Mouse (Mus musculus) heart, postnatal 0 days (tissue): ENCODE results near the gene Gm8332. TPM values are rescaled to one million over a fixed set of nuclear protein-coding genes. Genes with fewer than 3 reads are reported as not detected.
"Not testable (repeated sequence)": the region's sequence is repeated elsewhere in the genome, so short reads cannot be mapped to it uniquely, and the experiment has no call there.

Experiments
- ATAC-seq: fragments of 200-750 bp; cut with Nextera tagmentation; 2 replicates; pipeline ENCODE4 v1.8.0; 2017; ENCODE audit warnings: low read depth, moderate number of reproducible peaks, moderate library complexity; ENCODE audit not compliant: insufficient read depth
- DNase-seq: peaks from one replicate; pipeline ENCODE4 v3.0.0-alpha.2; 2016; ENCODE audit warnings: low spot score
- H3K27ac ChIP-seq: fragments of 300-500 bp; sonication (generic); 2 replicates; pipeline ENCODE4 v1.5.1; 2014; ENCODE audit warnings: low read depth, mild to moderate bottlenecking
- H3K27me3 ChIP-seq: fragments of 300-500 bp; sonication (generic); 2 replicates; pipeline ENCODE4 v1.6.1; 2014; ENCODE audit warnings: low read length, mixed read lengths; ENCODE audit not compliant: control insufficient read depth, insufficient read depth
- H3K36me3 ChIP-seq: fragments of 300-500 bp; sonication (generic); replicated peaks from 2 replicates; pipeline ENCODE4 v1.6.1; 2014; ENCODE audit warnings: low read length, mixed read lengths; ENCODE audit not compliant: control insufficient read depth, insufficient read depth
- H3K4me1 ChIP-seq: fragments of 300-500 bp; sonication (generic); 2 replicates; pipeline ENCODE4 v1.6.1; 2014; ENCODE audit warnings: antibody characterized with exemption; ENCODE audit not compliant: control insufficient read depth, insufficient read depth
- H3K4me2 ChIP-seq: fragments of 300-500 bp; sonication (generic); 2 replicates; pipeline ENCODE4 v1.6.1; 2014; ENCODE audit warnings: low read depth, mild to moderate bottlenecking, low read length, moderate library complexity
- H3K4me3 ChIP-seq: fragments of 300-500 bp; sonication (generic); 2 replicates; pipeline ENCODE4 v1.5.1; 2014; ENCODE audit warnings: low read depth, low read length
- H3K9ac ChIP-seq: fragments of 300-500 bp; sonication (generic); replicated peaks from 2 replicates; pipeline ENCODE4 v1.6.1; 2014; ENCODE audit warnings: low read depth, low read length, mixed read lengths
- H3K9me3 ChIP-seq: fragments of 300-500 bp; sonication (generic); replicated peaks from 2 replicates; pipeline ENCODE4 v1.6.1; 2016; ENCODE audit warnings: low read length; ENCODE audit not compliant: control insufficient read depth
- CTCF ChIP-seq: IDR thresholded peaks from 2 replicates; pipeline ENCODE4 v1.5.1; 2016; ENCODE audit warnings: antibody characterized with exemption, control low read depth, low read depth
- EP300 ChIP-seq: IDR thresholded peaks from 2 replicates; pipeline ENCODE4 v1.6.1; 2016; ENCODE audit warnings: antibody characterized with exemption, low read depth
- WGBS: fragments of 180-500 bp; shearing (Covaris S2); extraction: QIAGEN DNeasy Blood & Tissue Kit; methylation state at CpG from one replicate; pipeline ENCODE4 v1.1.7; 2014; 5-methylcytosine and 5-hydroxymethylcytosine counted together
- polyA plus RNA-seq: library from polyadenylated mRNA; unstranded; fragments of >200 nt; fragmentation: Nextera tagmentation; extraction: Ambion mirVana; gene quantifications from 2 replicates; pipeline ENCODE4 v1.2.1, GENCODE M21; 2015
- total RNA-seq: library from RNA; depleted of rRNA; stranded (reverse); fragments of >200 nt; gene quantifications from 2 replicates; pipeline ENCODE4 v1.2.3, GENCODE M21; 2014; ENCODE audit warnings: low replicate concordance; rRNA removed

The Gm8332 gene
- total and polyA plus RNA-seq, 2 experiments from 2014 or later, result not detected

GRCm38 (mm10) chr12:88219445-88219844 is 30.5 kb downstream of the Gm8332 start:
- no peak overlapping the region for H3K27ac ChIP-seq
- no peaks in the 10 kb centered on the region for H3K4me1 ChIP-seq
- ATAC-seq, result no peak
- H3K9me3 ChIP-seq, result peaks cover 5% of the 10 kb centered on the region; the same call in 1 of the 2 replicates
- H3K36me3 ChIP-seq, result no peaks in the 10 kb centered on the region
- no peak overlapping the region for H3K9ac ChIP-seq
- TF ChIP-seq EP300, result no peak
- no peak for TF ChIP-seq CTCF
- 77% methylated on average over 3 of the region's 3 CpGs for WGBS
- H3K4me2 ChIP-seq, result no peak overlapping the region
- H3K27me3 ChIP-seq, result no peaks in the 10 kb centered on the region
- no peak overlapping the region for H3K4me3 ChIP-seq
- DNase-seq, result no peak

GRCm38 (mm10) chr12:88218059-88218458 is 31.8 kb downstream of the Gm8332 start:
- DNase-seq, H3K36me3 ChIP-seq, H3K4me3 ChIP-seq, H3K4me1 ChIP-seq, H3K9ac ChIP-seq, H3K27ac ChIP-seq, H3K27me3 ChIP-seq, H3K9me3 ChIP-seq, H3K4me2 ChIP-seq, ATAC-seq: not testable (repeated sequence)

GRCm38 (mm10) chr12:88214641-88215040 is 35.3 kb downstream of the Gm8332 start:
- ATAC-seq (no peak), DNase-seq (no peak)
- Histone ChIP-seq H3K4me1 (no peaks in the 10 kb centered on the region), H3K36me3 (no peaks in the 10 kb centered on the region), H3K4me3 (no peak overlapping the region), H3K27ac (no peak overlapping the region), H3K27me3 (no peaks in the 10 kb centered on the region), H3K9me3 (0 out of 2 replicates have a peak, but pooled peaks cover 2% of the 10 kb centered on the region), H3K9ac (no peak overlapping the region), H3K4me2 (no peak overlapping the region)
- TF ChIP-seq CTCF (no peak), EP300 (no peak)
- 76% methylated on average over 12 of the region's 12 CpGs for WGBS

- not testable (repeated sequence) for H3K9me3 ChIP-seq, H3K4me1 ChIP-seq
Measured at GRCm38 (mm10) chr12:88211458-88211857, 38.4 kb downstream of the Gm8332 start.

GRCm38 (mm10) chr12:88202856-88203255 is 47.0 kb downstream of the Gm8332 start:
- WGBS, result 79% methylated on average over 2 of the region's 2 CpGs
- Histone ChIP-seq H3K27me3 (no peaks in the 10 kb centered on the region), H3K9me3 (no peaks in the 10 kb centered on the region), H3K4me2 (no peak overlapping the region), H3K4me3 (no peak overlapping the region), H3K27ac (no peak overlapping the region), H3K36me3 (no peaks in the 10 kb centered on the region), H3K4me1 (no peaks in the 10 kb centered on the region), H3K9ac (no peak overlapping the region)
- no peak for DNase-seq
- TF ChIP-seq EP300 (no peak), CTCF (no peak)
- ATAC-seq, result no peak

More at GRCm38 (mm10) chr12:88211458-88211857, 38.4 kb downstream of the Gm8332 start:
- H3K4me2 ChIP-seq, H3K9ac ChIP-seq, ATAC-seq, H3K27ac ChIP-seq, DNase-seq, H3K27me3 ChIP-seq, H3K4me3 ChIP-seq, H3K36me3 ChIP-seq: not testable (repeated sequence)
- WGBS, result 72% methylated on average over 9 of the region's 9 CpGs

Other genes starting within 250 kb of the Gm8332 start
- not detected in 2 replicates for gene Gm2075, start 238.3 kb downstream of the Gm8332 start, total RNA-seq
- gene Gm2075, start 238.3 kb downstream of the Gm8332 start, polyA plus RNA-seq, result not detected in 2 replicates
- not detected in 2 replicates for gene Gm6803, start 231.3 kb downstream of the Gm8332 start, total RNA-seq
- gene Gm6803, start 231.3 kb downstream of the Gm8332 start, polyA plus RNA-seq, result not detected in 2 replicates
- not detected in 2 replicates for gene Gm2056, start 223.1 kb downstream of the Gm8332 start, total RNA-seq
- not detected in 2 replicates for gene Gm2056, start 223.1 kb downstream of the Gm8332 start, polyA plus RNA-seq
- not detected in 2 replicates for gene Gm16368, start 166.4 kb downstream of the Gm8332 start, total RNA-seq
- gene Gm16368, start 166.4 kb downstream of the Gm8332 start, polyA plus RNA-seq, result not detected in 2 replicates
- gene Gm10436, start 68.0 kb downstream of the Gm8332 start, total RNA-seq, result not detected in 2 replicates
- not detected in 2 replicates for gene Gm10436, start 68.0 kb downstream of the Gm8332 start, polyA plus RNA-seq
- not detected in 2 replicates for gene Gm5662, start 24.4 kb upstream of the Gm8332 start, total RNA-seq
- gene Gm5662, start 24.4 kb upstream of the Gm8332 start, polyA plus RNA-seq, result not detected in 2 replicates
- not detected in 2 replicates for gene Gm5039, start 73.9 kb upstream of the Gm8332 start, total RNA-seq
- not detected in 2 replicates for gene Gm5039, start 73.9 kb upstream of the Gm8332 start, polyA plus RNA-seq
- gene Adck1, start 110.5 kb upstream of the Gm8332 start, total RNA-seq, result 30.3 and 33.2 TPM in 2 replicates
- gene Adck1, start 110.5 kb upstream of the Gm8332 start, polyA plus RNA-seq, result 22.1 and 23.4 TPM in 2 replicates